Mouse (Mus musculus): ENCODE data around the gene Ankrd53. TPM values are rescaled to one million over a fixed set of nuclear protein-coding genes. Genes with fewer than 3 reads are reported as not detected.
A peak's percentile ranks its signal among the peaks of the same experiment; 100 is the strongest.
"Not testable (repeated sequence)": the region's sequence is repeated elsewhere in the genome, so short reads cannot be mapped to it uniquely, and the experiment has no call there.

Gene Ankrd53
- polyA plus RNA-seq, 1 experiment = 0.04 TPM

DNA sequence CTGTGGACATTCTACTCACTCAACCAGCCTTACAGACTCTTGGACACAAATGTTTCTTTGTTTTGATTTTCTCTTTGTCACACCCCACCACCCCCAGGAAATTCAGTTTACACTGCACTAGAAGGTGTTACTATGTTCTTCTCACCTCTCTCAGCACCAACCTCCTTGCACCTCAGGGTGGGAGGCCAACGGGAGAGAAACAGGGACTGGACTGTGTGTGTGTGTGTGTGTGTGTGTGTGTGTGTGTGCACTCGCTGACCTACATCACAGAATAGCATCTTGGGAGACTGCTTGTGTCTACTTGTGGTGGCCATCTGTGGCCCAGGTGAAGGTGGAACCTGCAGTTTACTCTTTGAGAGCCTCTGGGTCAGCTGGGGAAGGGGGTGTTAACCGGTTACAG is 24.0 kb downstream of the Ankrd53 start:
- Histone ChIP-seq H3K36me3 (ENCODE audit: control insufficient read depth, insufficient read depth) (no peaks in the 10 kb centered on the region), H3K27me3 (ENCODE audit: control insufficient read depth, insufficient read depth, insufficient read length) (peaks cover 12% of the 10 kb centered on the region), H3K79me3 (ENCODE audit: low read depth) (no peaks in the 10 kb centered on the region), H3K79me2 (ENCODE audit: control insufficient read depth, insufficient read depth) (no peaks in the 10 kb centered on the region), H3ac (ENCODE audit: control insufficient read depth, insufficient read length, low read depth) (no peak overlapping the region), H3K4me3 (ENCODE audit: insufficient read depth, poor library complexity, severe bottlenecking) (no peak overlapping the region)
- no peak for TF ChIP-seq CEBPB (IDR thresholded peaks at IDR 0.05; ENCODE audit: low read depth)
- TF ChIP-seq USF1 (IDR thresholded peaks at IDR 0.05; ENCODE audit: low read depth) = no peak
- TF ChIP-seq CTCF (IDR thresholded peaks at IDR 0.05; ENCODE audit: control insufficient read depth, insufficient read depth, insufficient read length) = no peak
- TF ChIP-seq MYOG (IDR thresholded peaks at IDR 0.05; ENCODE audit: control insufficient read depth, extremely low read depth, insufficient read length) = no peak
- TF ChIP-seq FOSL1 (IDR thresholded peaks at IDR 0.05; ENCODE audit: insufficient read depth, low read length, poor library complexity, severe bottlenecking) = no peak
- no peak for TF ChIP-seq MAX (IDR thresholded peaks at IDR 0.05)
- TF ChIP-seq MYOD1 (IDR thresholded peaks at IDR 0.05; ENCODE audit: control insufficient read depth, insufficient read length, low read depth) = no peak

DNA sequence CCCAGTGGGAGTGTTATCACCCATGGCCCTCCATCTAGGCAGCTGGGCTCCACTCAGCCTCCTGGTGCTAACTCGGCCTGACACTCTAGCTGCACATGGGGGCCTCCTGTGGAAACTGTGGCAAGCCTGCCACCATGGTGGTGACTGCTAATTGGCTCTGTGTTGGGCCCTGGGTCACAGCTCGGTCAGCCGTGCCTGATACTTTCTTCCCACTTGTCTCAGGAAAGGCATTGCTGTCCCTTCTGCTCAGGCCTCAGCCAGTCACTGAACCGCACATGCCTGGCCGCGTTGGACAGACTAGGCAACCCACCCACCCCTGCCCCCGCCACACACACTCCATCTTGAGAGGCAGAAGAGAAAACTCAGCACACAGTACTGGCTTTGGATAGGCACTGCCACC is 26.1 kb downstream of the Ankrd53 start:
- Histone ChIP-seq H3K79me2 (ENCODE audit: control insufficient read depth, insufficient read depth) (no peaks in the 10 kb centered on the region), H3K79me3 (ENCODE audit: low read depth) (no peaks in the 10 kb centered on the region), H3K27me3 (ENCODE audit: control insufficient read depth, insufficient read depth, insufficient read length) (peaks cover 12% of the 10 kb centered on the region), H3K36me3 (ENCODE audit: control insufficient read depth, insufficient read depth) (no peaks in the 10 kb centered on the region), H3ac (ENCODE audit: control insufficient read depth, insufficient read length, low read depth) (no peak overlapping the region), H3K4me3 (ENCODE audit: insufficient read depth, poor library complexity, severe bottlenecking) (no peak overlapping the region)
- TF ChIP-seq MYOD1 (IDR thresholded peaks at IDR 0.05; ENCODE audit: control insufficient read depth, insufficient read length, low read depth) = no peak
- TF ChIP-seq MAX (IDR thresholded peaks at IDR 0.05) = no peak

DNA sequence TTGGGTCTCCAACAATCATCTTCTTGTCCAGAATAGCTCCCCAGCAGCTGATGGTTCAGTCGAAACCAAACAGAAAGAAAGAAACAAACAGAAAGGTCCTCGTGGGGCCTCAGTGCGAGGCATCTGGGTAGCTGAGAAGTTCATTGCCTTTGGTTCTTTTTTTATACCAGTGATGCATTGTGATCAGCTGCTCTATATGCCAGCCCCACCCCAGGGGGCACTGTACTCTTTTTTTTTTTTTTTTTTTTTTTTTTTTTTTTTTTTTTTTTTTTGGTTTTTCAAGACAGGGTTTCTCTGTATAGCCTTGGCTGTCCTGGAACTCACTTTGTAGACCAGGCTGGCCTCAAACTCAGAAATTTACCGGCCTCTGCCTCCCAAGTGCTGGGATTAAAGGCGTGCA is 28.1 kb downstream of the Ankrd53 start:
- H3K27me3 ChIP-seq (ENCODE audit: control insufficient read depth, insufficient read depth, insufficient read length); H3K79me2 ChIP-seq (ENCODE audit: control insufficient read depth, insufficient read depth); H3ac ChIP-seq (ENCODE audit: control insufficient read depth, insufficient read length, low read depth); H3K36me3 ChIP-seq (ENCODE audit: control insufficient read depth, insufficient read depth); H3K4me3 ChIP-seq (ENCODE audit: insufficient read depth, poor library complexity, severe bottlenecking); H3K79me3 ChIP-seq (ENCODE audit: low read depth): not testable (repeated sequence)

DNA sequence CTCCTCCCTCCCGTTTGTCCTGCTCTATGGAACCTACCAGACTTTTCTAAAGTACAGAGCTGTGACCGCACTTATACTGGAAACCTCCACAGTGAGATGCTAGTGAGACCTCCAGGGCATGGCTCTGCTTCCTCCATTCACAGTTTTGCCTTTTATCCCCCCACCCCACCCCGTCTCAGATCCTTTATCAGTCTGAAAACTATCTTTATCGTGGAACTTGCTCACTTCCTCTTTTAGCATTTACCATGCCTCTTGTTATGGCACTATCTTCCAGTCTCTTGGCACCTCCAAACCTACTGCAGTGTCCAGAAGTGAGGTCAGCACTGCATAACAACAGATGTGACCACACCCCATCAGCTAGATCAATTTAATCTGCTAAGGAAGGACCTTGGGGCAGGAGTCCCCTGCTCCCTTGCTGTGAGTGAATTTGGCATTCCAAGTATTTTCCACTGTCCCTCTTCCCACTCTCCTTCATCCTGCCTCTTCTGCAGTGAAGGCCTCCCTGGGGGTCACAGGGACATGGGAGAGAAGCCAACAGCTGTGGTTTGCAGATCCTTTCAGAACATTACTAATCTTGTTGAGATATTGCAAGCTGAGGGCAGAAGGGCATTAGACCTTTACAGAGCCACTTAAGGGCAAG is 28.9 kb downstream of the Ankrd53 start:
- H3ac ChIP-seq (ENCODE audit: control insufficient read depth, insufficient read length, low read depth) = no peak overlapping the region
- H3K36me3 ChIP-seq (ENCODE audit: control insufficient read depth, insufficient read depth) = no peaks in the 10 kb centered on the region
- peaks cover 6% of the 10 kb centered on the region for H3K27me3 ChIP-seq (ENCODE audit: control insufficient read depth, insufficient read depth, insufficient read length)
- no peak overlapping the region for H3K4me3 ChIP-seq (ENCODE audit: insufficient read depth, poor library complexity, severe bottlenecking)
- TF ChIP-seq MYOD1 (IDR thresholded peaks at IDR 0.05; ENCODE audit: control insufficient read depth, insufficient read length, low read depth) (peak; percentile 8), FOSL1 (IDR thresholded peaks at IDR 0.05; ENCODE audit: insufficient read depth, low read length, poor library complexity, severe bottlenecking) (no peak)
- no peaks in the 10 kb centered on the region for H3K79me2 ChIP-seq (ENCODE audit: control insufficient read depth, insufficient read depth)
- H3K79me3 ChIP-seq (ENCODE audit: low read depth) = no peaks in the 10 kb centered on the region

DNA sequence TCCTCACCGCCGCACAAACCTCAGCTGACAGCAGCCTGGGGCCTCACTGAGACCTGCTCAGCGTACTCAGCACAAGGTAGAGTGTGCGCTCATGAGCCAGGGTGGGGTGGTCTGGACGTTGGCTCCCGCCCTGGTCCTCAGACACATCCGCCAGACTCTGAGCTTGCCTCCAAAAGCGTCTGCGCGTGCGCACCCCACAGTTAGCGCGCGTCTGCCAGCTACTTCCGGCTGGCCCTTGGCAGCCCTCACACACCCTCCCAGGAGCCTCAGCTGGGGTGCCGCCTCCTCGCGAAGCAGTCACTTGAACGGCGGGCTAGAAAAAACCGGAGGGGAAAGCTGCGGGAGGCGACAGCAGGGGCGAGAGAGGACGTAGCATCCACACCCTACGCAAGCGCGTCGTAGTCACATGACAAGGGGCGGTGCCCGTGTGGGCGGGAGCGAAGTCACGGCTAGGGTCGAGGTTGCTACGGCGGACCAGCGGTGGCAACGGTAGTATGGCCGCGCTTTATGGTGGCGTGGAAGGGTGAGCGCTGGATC is 32.4 kb downstream of the Ankrd53 start, which contains the start of gene Nagk:
Nagk (plus strand) TSS at position 223 of the 537 bp plus-strand sequence.
- Histone ChIP-seq H3K27me3 (ENCODE audit: control insufficient read depth, insufficient read depth, insufficient read length) (no peaks in the 10 kb centered on the region), H3K4me3 (ENCODE audit: insufficient read depth, poor library complexity, severe bottlenecking) (peak within 1 kb of the TSS; percentile 64), H3K79me2 (ENCODE audit: control insufficient read depth, insufficient read depth) (no peaks in the 10 kb centered on the region), H3K36me3 (ENCODE audit: control insufficient read depth, insufficient read depth) (peaks cover 7% of the 10 kb centered on the region), H3K79me3 (ENCODE audit: low read depth) (no peaks in the 10 kb centered on the region), H3ac (ENCODE audit: control insufficient read depth, insufficient read length, low read depth) (peak within 1 kb of the TSS; percentile 80)
- TF ChIP-seq CTCF (IDR thresholded peaks at IDR 0.05; ENCODE audit: control insufficient read depth, insufficient read depth, insufficient read length) (no peak), USF1 (IDR thresholded peaks at IDR 0.05; ENCODE audit: low read depth) (peak; percentile 84), MAX (IDR thresholded peaks at IDR 0.05) (peak; percentile 34)

DNA sequence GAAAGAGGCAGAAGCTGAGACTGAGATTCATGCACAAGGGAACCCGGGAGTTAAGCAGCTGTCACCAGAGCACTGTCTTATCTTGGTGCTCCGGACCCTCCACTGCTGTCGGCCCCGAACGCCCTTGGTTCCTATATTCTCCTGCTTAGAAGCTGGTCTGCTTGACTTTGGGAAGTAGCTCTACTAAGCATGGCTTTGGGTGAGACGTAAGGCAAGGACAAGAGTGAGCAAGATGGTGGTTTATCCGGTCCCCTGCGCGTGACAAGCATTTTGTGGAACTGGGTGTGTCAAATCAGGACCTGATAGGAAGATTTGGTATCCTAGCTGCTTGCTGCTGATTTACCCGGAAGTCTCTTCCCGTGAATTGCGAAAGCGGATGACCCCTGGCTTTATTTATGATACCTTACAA is 33.1 kb downstream of the Ankrd53 start:
- no peaks in the 10 kb centered on the region for H3K79me2 ChIP-seq (ENCODE audit: control insufficient read depth, insufficient read depth)
- no peaks in the 10 kb centered on the region for H3K27me3 ChIP-seq (ENCODE audit: control insufficient read depth, insufficient read depth, insufficient read length)
- peak overlapping the region; percentile 64 for H3K4me3 ChIP-seq (ENCODE audit: insufficient read depth, poor library complexity, severe bottlenecking)
- H3ac ChIP-seq (ENCODE audit: control insufficient read depth, insufficient read length, low read depth) = peak overlapping the region; percentile 80
- H3K79me3 ChIP-seq (ENCODE audit: low read depth) = no peaks in the 10 kb centered on the region
- H3K36me3 ChIP-seq (ENCODE audit: control insufficient read depth, insufficient read depth) = peaks cover 7% of the 10 kb centered on the region
- peak; percentile 89 for TF ChIP-seq CEBPB (IDR thresholded peaks at IDR 0.05; ENCODE audit: low read depth)
- no peak for TF ChIP-seq FOSL1 (IDR thresholded peaks at IDR 0.05; ENCODE audit: insufficient read depth, low read length, poor library complexity, severe bottlenecking)

DNA sequence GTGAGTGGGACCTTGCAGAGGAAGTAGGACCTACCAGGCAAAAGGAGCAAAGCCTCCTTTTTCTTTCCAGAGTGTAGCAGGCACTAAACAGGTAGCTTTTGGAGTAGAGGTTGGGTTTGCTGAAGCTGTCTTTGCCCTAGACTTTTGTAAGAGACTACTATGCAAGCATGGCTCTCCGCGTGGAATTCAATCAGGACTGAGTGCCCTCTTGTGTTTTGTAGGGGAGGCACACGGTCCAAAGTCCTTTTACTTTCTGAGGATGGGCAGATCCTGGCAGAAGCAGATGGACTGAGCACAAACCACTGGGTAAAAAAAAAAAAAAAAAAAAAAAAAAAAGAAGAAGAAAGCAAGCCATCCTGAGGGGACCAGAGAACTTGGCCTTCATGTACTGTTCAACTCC is 34.2 kb downstream of the Ankrd53 start:
- no peaks in the 10 kb centered on the region for H3K79me3 ChIP-seq (ENCODE audit: low read depth)
- TF ChIP-seq USF1 (IDR thresholded peaks at IDR 0.05; ENCODE audit: low read depth) = no peak
- TF ChIP-seq MAX (IDR thresholded peaks at IDR 0.05) = no peak
- no peak for TF ChIP-seq CTCF (IDR thresholded peaks at IDR 0.05; ENCODE audit: control insufficient read depth, insufficient read depth, insufficient read length)
- no peak for TF ChIP-seq MYOD1 (IDR thresholded peaks at IDR 0.05; ENCODE audit: control insufficient read depth, insufficient read length, low read depth)
- TF ChIP-seq MYOG (IDR thresholded peaks at IDR 0.05; ENCODE audit: control insufficient read depth, extremely low read depth, insufficient read length) = no peak
- TF ChIP-seq FOSL1 (IDR thresholded peaks at IDR 0.05; ENCODE audit: insufficient read depth, low read length, poor library complexity, severe bottlenecking) = no peak
- no peak for TF ChIP-seq CEBPB (IDR thresholded peaks at IDR 0.05; ENCODE audit: low read depth)
- H3K79me2 ChIP-seq (ENCODE audit: control insufficient read depth, insufficient read depth) = no peaks in the 10 kb centered on the region
- H3ac ChIP-seq (ENCODE audit: control insufficient read depth, insufficient read length, low read depth) = no peak overlapping the region
- peaks cover 11% of the 10 kb centered on the region for H3K36me3 ChIP-seq (ENCODE audit: control insufficient read depth, insufficient read depth)
- no peak overlapping the region for H3K4me3 ChIP-seq (ENCODE audit: insufficient read depth, poor library complexity, severe bottlenecking)
- H3K27me3 ChIP-seq (ENCODE audit: control insufficient read depth, insufficient read depth, insufficient read length) = no peaks in the 10 kb centered on the region

All from C2C12 (cell line).